Mouse (Mus musculus) layer of hippocampus, postnatal 10 days (tissue): ENCODE results near the gene Cd164l2. TPM values are rescaled to one million over a fixed set of nuclear protein-coding genes. Genes with fewer than 3 reads are reported as not detected.

Experiments
- DNase-seq, 2 experiments: peaks; one replicate each; pipeline ENCODE4 v3.0.0; 2021; ENCODE audit warnings: low spot score in 2 of 2
- total RNA-seq, 2 experiments: library from RNA; stranded (reverse); gene quantifications; 2 replicates each; pipeline ENCODE4 v1.2.3; 2021

Gene Cd164l2
- total RNA-seq, 2 experiments from 2014 or later = 3.7 to 4.0 TPM

DNA sequence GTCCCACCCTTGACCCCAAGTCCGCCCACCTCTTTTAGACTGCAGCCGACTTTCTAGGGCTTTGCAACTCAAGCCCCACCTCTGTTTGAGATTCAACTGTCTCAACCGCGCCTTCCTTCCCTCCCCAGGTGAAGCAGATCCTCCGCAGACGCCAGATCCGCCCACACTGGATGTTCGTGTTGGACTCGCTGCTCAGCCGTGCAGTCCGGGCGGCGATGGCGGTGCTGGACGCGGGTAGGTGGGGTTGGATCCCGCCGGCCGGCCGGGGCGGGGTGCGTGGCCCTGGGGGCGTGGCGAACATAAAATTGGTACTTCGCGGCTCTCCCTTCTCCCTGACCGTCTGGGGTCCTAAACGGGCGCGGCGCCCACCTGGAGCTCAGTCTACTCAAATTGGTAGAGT lies 39.3 kb downstream of the Cd164l2 start:
- DNase-seq = no peak

DNA sequence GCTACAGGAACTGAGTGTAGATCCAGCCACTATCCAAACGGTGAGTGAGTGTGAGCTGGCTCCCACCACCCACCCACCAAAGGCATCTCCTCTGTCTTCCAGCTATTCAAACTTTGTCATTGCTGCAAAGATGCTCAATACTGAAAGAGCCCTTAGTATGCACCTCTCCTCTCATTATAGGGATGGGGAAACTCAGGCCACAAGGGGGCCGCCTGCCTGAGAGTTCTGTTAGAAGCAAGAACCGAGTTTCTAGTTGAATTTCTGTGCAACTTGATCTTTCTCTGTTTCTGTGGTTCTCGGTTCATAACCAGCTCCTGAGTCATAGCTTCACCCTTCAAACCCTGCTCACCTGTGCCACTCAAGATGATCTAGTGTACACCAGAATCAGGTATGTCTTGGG lies 40.2 kb downstream of the Cd164l2 start:
- peak in 1 of 2 experiments; percentile 34 for DNase-seq

DNA sequence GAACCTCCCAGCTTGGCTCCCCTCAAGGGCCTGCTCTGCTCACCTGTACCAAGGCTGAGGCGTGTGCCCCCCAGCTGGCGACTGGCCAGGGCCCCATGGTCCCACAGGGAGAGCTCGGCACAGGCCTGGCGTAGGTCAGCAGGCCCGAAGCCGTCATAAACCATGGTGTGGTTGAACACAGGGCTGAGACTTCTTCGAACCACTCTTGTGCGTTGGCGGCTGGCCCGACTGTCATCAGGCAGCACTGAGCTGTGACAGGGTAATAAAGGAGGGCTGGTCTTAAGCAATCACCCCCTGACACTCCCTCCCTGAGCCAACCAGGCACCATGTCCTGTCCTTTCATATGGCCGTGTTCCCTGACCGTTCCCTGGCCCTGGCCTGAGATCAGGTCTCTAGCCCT lies 41.5 kb downstream of the Cd164l2 start:
- DNase-seq = no peak

DNA sequence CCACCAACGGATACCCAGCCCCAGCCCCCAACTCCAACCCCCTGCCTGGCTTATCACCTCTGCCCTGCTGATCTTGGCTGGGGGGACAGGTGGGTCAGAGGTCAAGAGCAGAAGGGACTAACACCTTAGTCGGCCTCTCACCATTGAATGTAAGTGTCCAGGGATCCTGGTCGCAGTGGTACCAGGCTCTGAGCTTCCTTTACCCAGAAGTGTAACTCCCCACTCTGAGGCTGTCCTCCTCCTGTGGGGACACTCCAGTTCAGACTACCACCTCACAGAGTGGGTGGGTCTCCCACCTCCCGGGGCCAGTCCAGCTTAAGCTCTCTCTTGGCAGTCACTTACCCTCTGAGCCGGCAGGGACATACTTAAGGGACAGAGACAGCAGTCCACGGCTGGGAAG lies 43.5 kb downstream of the Cd164l2 start:
- no peak for DNase-seq

DNA sequence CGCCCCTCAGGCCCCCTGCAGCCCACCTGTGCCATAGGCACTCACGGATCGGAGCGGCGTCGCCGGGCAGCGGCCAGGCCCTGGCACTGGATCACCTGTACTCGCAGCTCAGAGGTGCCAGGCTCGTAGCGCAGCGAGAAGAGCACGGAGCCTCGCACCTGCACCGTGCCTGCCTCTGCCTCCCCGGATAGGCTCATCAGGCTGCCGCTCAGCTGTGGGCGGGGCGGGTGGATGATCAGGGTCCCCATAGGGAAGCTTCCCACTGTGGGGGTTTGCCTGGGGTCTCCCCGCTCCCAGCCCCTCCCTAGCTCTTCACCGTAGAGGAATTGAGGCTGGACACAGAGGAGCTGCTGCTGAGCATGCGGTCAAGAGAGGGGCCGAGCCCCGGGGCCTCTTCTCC lies 44.9 kb downstream of the Cd164l2 start:
- peak in 1 of 2 experiments; percentile 46 for DNase-seq

DNA sequence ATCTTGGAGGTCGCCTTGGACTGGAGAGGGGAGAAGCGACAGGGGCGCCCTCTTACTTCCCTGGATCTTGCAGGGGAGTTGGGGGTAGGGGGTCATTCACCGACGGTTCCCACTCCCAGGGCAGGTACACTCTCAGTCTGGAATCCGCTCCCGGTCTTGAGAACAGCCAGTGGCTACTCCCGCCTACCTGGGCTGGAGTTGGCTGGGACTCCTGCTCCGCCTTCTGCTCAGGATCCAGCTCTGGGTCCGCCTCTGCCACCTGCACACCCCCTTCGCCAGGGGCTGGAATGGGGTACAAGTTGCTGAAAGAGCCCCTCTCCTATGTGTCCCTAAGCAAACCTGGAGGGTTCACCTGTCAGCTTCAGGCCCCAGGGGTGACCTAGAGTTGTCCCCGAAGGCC lies 45.3 kb downstream of the Cd164l2 start:
- no peak for DNase-seq

DNA sequence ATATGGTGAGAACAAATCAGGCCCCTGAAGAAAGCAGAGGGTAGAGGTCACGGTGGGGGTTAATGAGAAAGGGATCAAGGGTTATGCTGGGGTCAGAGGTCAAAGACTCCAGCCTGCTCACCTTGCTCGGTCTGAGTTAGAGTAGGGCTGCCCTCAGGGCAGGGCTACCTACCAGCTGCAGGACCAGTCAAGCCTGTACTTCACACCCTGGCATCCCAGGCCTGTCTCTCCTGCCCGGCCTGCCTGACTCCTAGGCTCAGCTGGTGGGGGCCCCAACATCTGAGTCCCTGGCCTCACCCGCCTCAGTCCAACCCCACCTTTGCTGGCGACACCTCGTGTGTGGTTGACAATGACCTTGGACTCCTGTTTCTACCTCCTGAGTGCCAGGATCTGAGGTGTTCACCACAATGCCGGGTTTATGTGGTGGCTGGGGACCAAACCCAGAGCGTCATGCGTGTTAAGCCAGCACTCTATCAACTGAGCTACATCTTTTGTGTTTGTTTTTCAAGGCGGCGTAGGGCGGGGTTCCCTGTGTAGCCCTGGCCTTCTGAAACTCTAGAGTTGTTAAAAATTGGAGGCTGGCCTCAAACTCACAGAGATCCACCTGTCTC lies 46.0 kb downstream of the Cd164l2 start:
- no peak for DNase-seq

DNA sequence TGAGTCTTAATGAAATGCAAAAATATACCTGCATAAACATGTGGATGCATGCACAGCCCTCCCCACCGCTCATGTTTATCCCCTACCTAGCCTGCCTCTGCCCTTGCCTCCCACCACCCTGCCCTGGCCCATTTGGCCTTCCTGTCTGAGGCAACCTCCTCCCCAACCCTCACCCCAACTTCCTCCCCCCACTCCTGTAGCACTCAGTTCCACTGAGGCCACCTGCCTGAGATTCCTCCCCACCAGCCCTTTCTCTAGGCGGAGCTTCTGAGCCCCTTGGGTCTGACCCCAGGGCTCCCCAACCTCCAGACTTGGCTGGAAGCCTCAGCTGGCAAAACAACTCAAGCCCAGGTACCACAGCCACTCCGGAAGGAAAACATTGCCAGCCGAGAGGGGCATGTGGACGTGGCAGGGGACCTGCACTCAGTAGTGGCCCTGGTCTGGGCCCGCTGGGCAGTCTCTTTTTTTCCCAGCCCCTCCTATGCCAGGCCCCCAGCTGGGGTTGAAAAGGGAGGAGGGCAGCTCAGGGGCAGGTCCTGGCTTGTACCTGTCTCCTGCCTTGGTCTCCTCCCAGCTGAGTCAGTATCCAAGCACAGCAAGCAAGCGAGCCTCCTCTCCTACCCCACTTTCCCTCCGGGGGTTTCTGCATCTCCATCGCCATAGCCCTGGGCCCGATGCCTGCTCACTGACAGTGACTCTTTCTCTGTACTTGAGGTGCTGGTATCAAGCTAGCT lies 49.9 kb downstream of the Cd164l2 start:
- DNase-seq = no peak

DNA sequence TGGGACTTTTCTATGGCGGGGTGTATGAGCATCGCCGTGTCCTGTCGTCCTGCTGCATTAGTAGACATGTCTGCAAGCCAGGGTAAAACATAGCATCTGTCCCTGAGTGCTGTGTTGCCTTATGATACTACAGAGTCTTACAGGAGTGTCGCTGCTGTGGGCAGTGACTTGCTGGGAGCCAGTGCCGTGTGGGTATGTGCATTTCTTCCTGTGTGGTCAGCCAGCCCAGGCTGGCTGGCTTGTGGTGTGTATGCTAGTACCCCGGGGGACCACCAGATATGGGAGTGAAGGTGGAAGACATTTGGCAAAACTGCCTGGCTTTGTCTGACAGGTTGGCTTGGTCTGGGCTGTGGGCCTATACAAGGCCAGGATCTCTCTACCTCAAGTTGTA lies 50.4 kb downstream of the Cd164l2 start:
- DNase-seq = no peak

DNA sequence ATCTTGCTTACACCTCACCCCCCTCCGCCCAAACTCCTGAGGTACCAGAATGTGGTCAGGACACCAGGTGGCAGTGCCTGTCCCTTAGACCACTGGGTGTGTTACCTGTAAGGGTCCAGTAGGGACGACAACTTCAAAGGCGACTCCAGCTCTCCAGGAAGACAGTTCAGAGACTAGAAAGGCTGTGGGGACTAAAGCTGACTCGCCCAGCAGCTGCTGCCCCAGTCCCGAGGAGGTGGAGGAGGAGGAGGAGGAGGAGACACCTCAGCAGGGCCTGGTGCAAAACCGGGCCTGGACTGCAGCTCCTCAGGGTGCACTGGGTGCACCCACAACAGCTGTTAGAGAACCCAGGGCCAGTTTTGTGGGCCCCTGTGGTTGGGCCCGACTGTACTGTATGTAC lies 51.0 kb downstream of the Cd164l2 start, which contains the start of gene Sytl1:
Gene Sytl1, minus strand, starts transcription at position 232 of the 400 bp plus-strand sequence.
- no peak for DNase-seq

DNA sequence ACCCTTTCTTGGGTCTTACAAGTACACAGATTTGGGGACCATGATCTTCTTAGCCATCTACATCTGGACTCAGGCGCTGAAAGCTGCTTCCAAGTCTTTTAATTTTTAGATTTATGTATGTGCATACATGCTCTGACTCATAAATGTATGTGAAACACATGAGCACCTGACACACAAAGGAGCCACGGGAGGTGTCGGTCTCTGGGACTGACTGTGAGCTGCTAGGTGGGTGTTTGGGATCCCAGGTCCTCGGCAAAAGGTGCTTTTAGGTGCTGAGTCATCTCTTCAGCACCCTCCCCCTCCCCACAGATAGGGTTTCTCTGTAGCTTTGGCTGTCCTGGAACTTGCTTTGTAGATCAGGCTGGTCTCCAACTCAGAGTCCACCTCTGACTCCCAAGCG lies 51.8 kb downstream of the Cd164l2 start:
- DNase-seq = no peak

DNA sequence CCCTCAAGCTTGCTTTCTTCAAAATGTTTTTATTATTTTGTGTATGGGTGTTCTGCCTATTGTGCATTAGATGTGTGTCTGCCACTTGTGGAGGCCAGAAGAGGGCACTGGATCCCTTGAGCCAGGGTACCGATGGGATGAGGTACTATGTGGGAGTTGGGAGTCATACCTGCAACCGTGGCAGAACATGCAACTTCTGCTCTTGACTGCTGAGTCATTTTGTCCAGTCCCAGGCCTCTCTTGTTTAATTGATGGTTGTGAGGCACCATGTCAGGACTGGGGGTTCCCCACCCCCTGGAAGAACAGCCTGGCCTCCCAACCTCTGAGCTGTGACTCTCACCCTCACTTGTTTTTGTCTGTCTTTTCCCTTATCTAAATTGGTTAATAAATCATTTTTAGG lies 52.6 kb downstream of the Cd164l2 start:
- DNase-seq = no peak

DNA sequence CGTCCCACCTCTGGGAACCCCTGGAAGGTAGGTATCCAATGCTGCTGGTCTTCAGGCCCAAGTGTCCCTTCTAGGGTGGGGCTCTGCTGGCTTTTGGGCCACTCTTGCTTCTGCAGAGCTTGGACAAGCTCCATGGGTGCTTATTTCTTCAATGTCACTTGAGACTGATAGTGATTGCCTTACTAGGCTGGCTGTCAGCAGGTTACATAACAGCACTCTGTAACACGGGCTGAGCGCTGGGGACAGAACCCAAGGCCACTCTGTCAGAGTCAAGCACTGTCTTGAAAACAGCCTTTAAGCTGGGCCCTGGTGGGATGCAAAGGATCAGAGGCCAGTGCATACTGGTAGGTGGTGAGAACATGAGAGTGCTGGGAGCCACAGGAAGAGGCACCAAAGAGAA lies 53.4 kb downstream of the Cd164l2 start:
- no peak for DNase-seq

DNA sequence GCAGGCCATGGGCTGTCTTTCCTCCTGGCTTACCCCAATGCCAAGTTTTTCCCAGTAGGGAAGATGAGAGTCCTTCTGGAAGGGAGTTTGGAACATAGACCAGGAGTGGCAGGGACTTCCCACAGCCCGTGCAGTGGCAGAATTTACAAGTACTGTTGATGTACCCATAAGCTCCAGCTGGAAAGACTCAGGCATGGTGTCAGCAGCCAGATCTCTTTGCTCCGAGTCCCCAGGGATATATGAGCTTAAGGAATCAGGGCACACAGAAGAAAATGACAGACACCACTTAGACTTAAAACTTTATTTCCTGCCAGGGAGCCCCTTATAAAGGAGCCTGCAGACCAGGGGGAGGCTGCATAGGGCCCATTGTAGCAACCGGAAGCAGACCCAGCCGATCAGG lies 53.8 kb downstream of the Cd164l2 start:
- no peak for DNase-seq

DNA sequence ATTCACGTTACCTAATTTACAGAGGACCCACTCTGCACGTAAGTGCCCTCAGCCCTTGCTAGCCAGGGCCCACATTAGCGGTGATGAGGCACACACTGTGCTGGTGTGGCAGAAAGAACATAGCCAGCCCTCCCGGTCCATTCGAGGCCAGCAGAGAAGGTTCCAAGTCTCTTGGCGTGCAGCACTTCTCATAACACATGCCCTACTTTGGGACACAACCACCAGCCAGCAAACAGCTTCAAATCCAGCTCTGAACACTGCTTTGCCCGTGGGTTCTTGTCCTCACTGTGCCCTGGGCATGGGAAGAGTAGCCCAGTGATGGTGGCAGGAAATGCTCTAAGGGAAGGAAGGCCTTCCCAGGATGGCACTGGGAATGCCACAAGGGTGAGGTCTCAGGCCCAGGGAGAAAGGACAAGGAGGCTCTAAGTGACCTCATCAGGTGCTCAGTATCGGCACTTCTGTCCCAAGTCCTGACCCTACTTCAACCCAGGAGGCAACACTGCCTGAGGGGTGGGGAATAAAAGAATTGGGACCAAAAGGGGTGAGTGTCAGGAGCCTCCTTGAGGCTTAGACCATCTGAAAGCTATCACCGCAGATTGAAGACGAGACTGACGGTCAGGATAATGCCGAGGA lies 54.4 kb downstream of the Cd164l2 start:
- DNase-seq = no peak

DNA sequence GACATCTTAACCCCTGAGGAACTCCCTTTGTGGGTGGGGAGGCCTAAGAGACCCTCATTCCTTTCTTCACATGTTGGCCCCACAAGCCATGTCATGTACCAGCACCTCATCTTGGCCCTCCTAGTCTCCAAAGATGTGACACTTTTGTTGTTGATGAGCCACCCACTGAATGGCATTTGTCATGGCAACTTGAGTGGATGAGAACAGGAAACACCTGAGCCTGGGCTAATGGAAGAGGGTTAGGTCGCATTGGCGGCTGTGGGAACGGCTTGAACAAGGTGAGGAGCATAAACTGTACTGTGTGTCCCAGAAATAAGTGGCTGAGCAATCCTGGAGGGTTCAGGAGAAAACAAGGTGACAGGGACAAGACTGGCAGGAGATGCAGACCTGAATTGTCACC lies 57.0 kb downstream of the Cd164l2 start:
- no peak for DNase-seq

DNA sequence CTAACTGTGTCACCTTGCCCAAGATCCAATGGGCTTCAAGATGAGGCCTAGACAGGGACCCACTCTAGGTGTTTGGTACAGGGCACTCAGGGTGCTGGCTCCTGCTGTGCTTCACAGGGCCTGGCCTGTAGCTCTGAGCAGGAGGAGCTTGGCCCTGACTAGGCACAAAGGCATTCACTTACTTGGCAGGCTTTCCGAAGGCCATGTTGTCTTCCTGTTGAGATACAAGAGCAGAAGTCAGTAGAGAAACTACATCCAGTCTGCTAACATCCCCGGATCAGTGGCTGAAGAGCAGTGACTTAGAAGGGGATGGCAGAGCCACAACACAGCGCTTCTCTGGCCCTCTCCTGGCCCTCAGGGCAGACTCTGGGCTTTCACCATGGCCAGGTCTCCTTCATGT lies 57.7 kb downstream of the Cd164l2 start:
- no peak for DNase-seq

DNA sequence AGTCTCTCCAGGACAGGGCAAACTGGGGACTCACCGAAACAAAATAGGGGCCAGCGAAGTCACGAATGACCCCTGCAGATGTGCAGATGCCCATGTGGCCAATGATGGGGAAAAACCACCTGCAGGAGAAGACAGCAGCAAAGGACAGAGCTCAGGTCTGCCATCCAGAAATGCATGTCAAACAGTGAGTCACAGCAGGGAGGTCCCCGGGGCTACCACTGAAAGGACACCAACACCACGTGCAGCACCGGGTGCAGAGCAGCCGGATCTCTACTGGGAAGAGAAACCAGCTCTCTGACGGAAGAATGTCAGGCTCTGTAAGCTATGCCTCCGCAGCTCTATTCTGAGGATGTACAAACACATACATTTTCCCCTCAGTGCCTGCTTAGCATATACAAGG lies 59.0 kb downstream of the Cd164l2 start:
- no peak for DNase-seq
